ENCODE assay signal across 14 mouse cellular contexts in the genomic region with DNA sequence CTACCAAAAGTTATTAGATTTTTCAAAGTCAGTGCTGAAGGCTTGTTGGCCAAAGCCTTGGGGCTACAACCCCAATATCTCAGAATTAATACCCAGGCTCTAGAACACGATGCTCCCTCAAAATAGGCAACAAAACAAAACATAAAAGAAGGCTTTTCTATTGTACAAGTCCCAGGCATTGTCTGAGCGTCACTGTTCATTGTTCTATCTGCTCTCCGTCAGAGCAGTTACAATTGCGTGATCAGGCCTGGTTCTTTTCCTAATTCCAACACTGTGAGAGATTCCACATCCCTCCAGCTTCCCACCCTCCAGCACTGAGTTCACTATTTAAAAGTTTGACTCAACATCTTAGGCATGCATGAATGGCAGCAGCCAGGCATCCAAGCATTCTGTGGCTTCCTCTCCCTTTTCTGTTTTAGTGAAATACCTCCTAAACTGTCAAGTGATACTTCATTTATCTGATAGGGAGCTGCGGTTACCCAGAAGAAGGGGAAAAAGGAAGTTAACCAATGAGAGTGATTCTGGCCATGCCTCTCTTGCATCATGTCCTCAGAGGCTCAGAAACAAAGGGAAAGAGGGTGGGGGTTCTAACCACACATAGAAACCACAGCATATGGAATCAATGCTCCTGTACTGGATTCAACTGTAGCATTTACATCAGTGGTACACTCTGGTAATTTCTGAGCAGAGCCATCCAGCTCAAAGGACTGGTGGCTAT.
DNase-seq lines count a peak whose midpoint lies in the region; ATAC-seq and TF ChIP-seq lines count a peak whose summit lies in the region.
"Had no signal": no experiment of that assay in that cellular context is flagged by ENCODE, and none has a peak within 500 bp of the region (broad histone marks: within the 10 kb centered on the region; RNA-seq: fewer than 3 reads in every experiment).

No protein-coding gene starts in this region.

- H3K4me3 ChIP-seq in C2C12 (ENCODE audit: insufficient read depth, poor library complexity, severe bottlenecking): no peak overlapping the region
- no peak overlapping the region for H3K4me3 ChIP-seq in hindbrain, embryonic 16.5 days (ENCODE audit: low read length)

- CTCF ChIA-PET in Patski (lab: Charles Lee): interaction anchor here (1.3 kb wide), 1 partner anchor 14 kb away, joined by 3 read pairs; no protein-coding TSS in a partner anchor

- POLR2A ChIA-PET in Patski (lab: Charles Lee): no interaction called here

- peak; percentile 94 for ATAC-seq in Patski
- no peak for ATAC-seq in hindbrain, embryonic 16.5 days
- ATAC-seq: forebrain, postnatal 0 days; liver, postnatal 0 days had no signal

- H3K79me3 ChIP-seq in C2C12 (ENCODE audit: low read depth): no peaks in the 10 kb centered on the region

- H3ac ChIP-seq in C2C12 (ENCODE audit: control insufficient read depth, insufficient read length, low read depth): no peak overlapping the region

- no peaks in the 10 kb centered on the region for H3K4me1 ChIP-seq in hindbrain, embryonic 16.5 days (ENCODE audit: control insufficient read depth, insufficient read depth, low read depth, low read length)

- WGBS in hindbrain, embryonic 16.5 days: 45% methylated on average over 5 of the region's 5 CpGs

- no peak overlapping the region for H3K4me2 ChIP-seq in hindbrain, embryonic 16.5 days (ENCODE audit: low read length)

- no peaks in the 10 kb centered on the region for H3K79me2 ChIP-seq in C2C12 (ENCODE audit: control insufficient read depth, insufficient read depth)

- peak; percentile 22 to 31 for DNase-seq in layer of hippocampus, adult 8-10 months (ENCODE audit: low spot score in 2 of 2)
- no peak for DNase-seq in layer of hippocampus, postnatal 14 days (ENCODE audit: low spot score in 2 of 2)
- DNase-seq in Patski (ENCODE audit: low read depth, low spot score): peak; percentile 34
- peak; percentile 22 for DNase-seq in layer of hippocampus, adult 9-10 months (ENCODE audit: low spot score)
- no peak for DNase-seq in kidney, adult 9 months
- DNase-seq: cerebellum, adult 9-11 months; forebrain, postnatal 0 days; gastrocnemius, postnatal 36 days; liver, postnatal 0 days; thymus, postnatal 4 days had no signal

- no peaks in the 10 kb centered on the region for H3K9me3 ChIP-seq in hindbrain, embryonic 16.5 days (ENCODE audit: control insufficient read depth, low read length)

- H3K36me3 ChIP-seq in C2C12 (ENCODE audit: control insufficient read depth, insufficient read depth): no peaks in the 10 kb centered on the region
- no peaks in the 10 kb centered on the region for H3K36me3 ChIP-seq in hindbrain, embryonic 16.5 days (ENCODE audit: control insufficient read depth, insufficient read depth, low read length)

- H3K27ac ChIP-seq in hindbrain, embryonic 16.5 days (ENCODE audit: low read depth, low read length): no peak overlapping the region
- H3K27ac ChIP-seq: kidney, postnatal 0 days; macrophage had no signal

- no peak overlapping the region for H3K9ac ChIP-seq in hindbrain, embryonic 16.5 days (ENCODE audit: low read depth, low read length)
- H3K9ac ChIP-seq: forebrain, postnatal 0 days; liver, postnatal 0 days had no signal

- no peak for TF ChIP-seq CTCF in C2C12 (IDR thresholded peaks at IDR 0.05; ENCODE audit: control insufficient read depth, insufficient read depth, insufficient read length)
- TF ChIP-seq CTCF in Patski (IDR thresholded peaks at IDR 0.05): no peak

- in situ Hi-C loops in Patski (cut with MboI; ENCODE audit: low pct_unique_long_range_greater_than_20kb): no loop called here

- H3K27me3 ChIP-seq in C2C12 (ENCODE audit: control insufficient read depth, insufficient read depth, insufficient read length) (no peaks in the 10 kb centered on the region), Patski (no peaks in the 10 kb centered on the region)
- no peaks in the 10 kb centered on the region for H3K27me3 ChIP-seq in hindbrain, embryonic 16.5 days (replicated peaks; ENCODE audit: control insufficient read depth, insufficient read depth, low read length)

TF ChIP-seq in C2C12, 6 proteins besides CTCF, POLR2A, EP300 and RAD21:
- TF ChIP-seq MYOG (IDR thresholded peaks at IDR 0.05; ENCODE audit: control insufficient read depth, extremely low read depth, insufficient read length) (no peak), CEBPB (IDR thresholded peaks at IDR 0.05; ENCODE audit: low read depth) (peak; percentile 96)

Comparison
In these comparisons a context has a peak if more than half of its experiments do, and no peak if none do; other contexts are left out.
1. DNase-seq: peak in layer of hippocampus, adult 8-10 months (2 of 2), Patski (single experiment) and layer of hippocampus, adult 9-10 months (single experiment); none in layer of hippocampus, postnatal 14 days (0 of 2) and kidney, adult 9 months (single experiment).